Mouse (Mus musculus) cortical plate, adult 2 months (tissue): ENCODE data around the gene Hoxc5. TPM values are rescaled to one million over a fixed set of nuclear protein-coding genes. Genes with fewer than 3 reads are reported as not detected.

Experiments
- H3K27ac ChIP-seq: fragments of 200-500 bp; 2 replicates; pipeline ENCODE4 v1.5.1; 2012; ENCODE audit warnings: low read length, control low read depth, inconsistent platforms; ENCODE audit not compliant: insufficient read depth
- H3K4me1 ChIP-seq: fragments of 200-500 bp; 2 replicates; pipeline ENCODE4 v1.6.1; 2011; ENCODE audit warnings: low read length; ENCODE audit not compliant: control insufficient read depth, insufficient read depth
- H3K4me3 ChIP-seq: fragments of 200-500 bp; 2 replicates; pipeline ENCODE4 v1.5.1; 2011; ENCODE audit warnings: mild to moderate bottlenecking, low read length, control low read depth; ENCODE audit not compliant: insufficient read depth
- CTCF ChIP-seq: fragments of 200-500 bp; IDR thresholded peaks from 2 replicates; pipeline ENCODE4 v1.5.1; 2011; ENCODE audit warnings: mild to moderate bottlenecking, control low read depth, low read length; ENCODE audit not compliant: insufficient read depth; ENCODE audit errors: extremely low read depth
- POLR2A ChIP-seq: fragments of 200-500 bp; IDR thresholded peaks from 2 replicates; pipeline ENCODE4 v1.6.1; 2011; ENCODE audit warnings: mild to moderate bottlenecking, low read length, control low read depth; ENCODE audit not compliant: insufficient read depth; ENCODE audit errors: extremely low read depth
- polyA plus RNA-seq: library from polyadenylated mRNA; depleted of rRNA; stranded (reverse); fragments of >200 nt; gene quantifications from 2 replicates; pipeline ENCODE4 v1.2.3, GENCODE M21; 2012; rRNA removed

Gene Hoxc5
- polyA plus RNA-seq, 1 experiment: not detected

GRCm38 (mm10) chr15:103065642-103066041 is 98.4 kb downstream of the Hoxc5 start:
- no peak overlapping the region for H3K27ac ChIP-seq
- TF ChIP-seq CTCF (no peak), POLR2A (no peak)
- H3K4me3 ChIP-seq: no peak overlapping the region
- H3K4me1 ChIP-seq: no peaks in the 10 kb centered on the region

Other genes with a start within 250 kb of the Hoxc5 start
- 62.5 and 67.0 TPM in 2 replicates for gene Calcoco1, start 245.3 kb upstream of the Hoxc5 start, polyA plus RNA-seq
- not detected in 2 replicates for gene Hoxc13, start 46.3 kb upstream of the Hoxc5 start, polyA plus RNA-seq
- not detected in 2 replicates for gene Hoxc12, start 30.7 kb upstream of the Hoxc5 start, polyA plus RNA-seq
- gene Hoxc11, start 13.0 kb upstream of the Hoxc5 start, polyA plus RNA-seq: not detected in 2 replicates
- gene Hoxc10, start 647 bp upstream of the Hoxc5 start, polyA plus RNA-seq: not detected in 2 replicates
- gene Hoxc9, start 9.0 kb downstream of the Hoxc5 start, polyA plus RNA-seq: not detected in 2 replicates
- gene Hoxc8, start 23.2 kb downstream of the Hoxc5 start, polyA plus RNA-seq: not detected in 2 replicates
- not detected in 2 replicates for gene Hoxc6, start 30.8 kb downstream of the Hoxc5 start, polyA plus RNA-seq
- not detected in 2 replicates for gene Hoxc4, start 51.5 kb downstream of the Hoxc5 start, polyA plus RNA-seq
- 19.5 and 19.9 TPM in 2 replicates for gene Smug1, start 199.6 kb downstream of the Hoxc5 start, polyA plus RNA-seq